Mouse (Mus musculus) liver, embryonic 14.5 days (tissue): Measurements from ENCODE around the gene Rnf2. TPM values are rescaled to one million over a fixed set of nuclear protein-coding genes. Genes with fewer than 3 reads are reported as not detected.

Experiments
- ATAC-seq: fragments of 200-750 bp; cut with Nextera tagmentation; 2 replicates; pipeline ENCODE4 v1.8.0; 2017; ENCODE audit warnings: moderate number of reproducible peaks, mild to moderate bottlenecking, moderate library complexity; ENCODE audit not compliant: insufficient read depth
- DNase-seq, 3 experiments: peaks; one replicate each; pipeline ENCODE4 v3.0.0-alpha.2; 2012 to 2013; ENCODE audit warnings: low read depth in 3 of 3, low spot score in 3 of 3
- H3K27ac ChIP-seq: fragments of 300-500 bp; sonication (generic); 2 replicates; pipeline ENCODE4 v1.5.1; 2014; ENCODE audit warnings: moderate library complexity, mild to moderate bottlenecking, control low read depth, inconsistent platforms
- H3K27me3 ChIP-seq: fragments of 300-500 bp; sonication (generic); 2 replicates; pipeline ENCODE4 v1.6.1; 2014; ENCODE audit warnings: mild to moderate bottlenecking, low read length, moderate library complexity; ENCODE audit not compliant: control insufficient read depth, insufficient read depth
- H3K36me3 ChIP-seq: fragments of 300-500 bp; sonication (generic); replicated peaks from 2 replicates; pipeline ENCODE4 v1.6.1; 2014; ENCODE audit warnings: low read depth; ENCODE audit not compliant: control insufficient read depth, insufficient read depth
- H3K4me1 ChIP-seq, 2 experiments: fragments of 200-500 bp in 1 of 2; fragments of 300-500 bp in 1 of 2; sonication (generic) in 1 of 2; replicated peaks; 2 replicates each; pipeline ENCODE4 v1.6.1; 2012 to 2014; ENCODE audit warnings: antibody characterized with exemption in 1 of 2, inconsistent platforms in 1 of 2, low read length in 1 of 2; ENCODE audit not compliant: control insufficient read depth in 2 of 2, insufficient read depth in 2 of 2
- H3K4me2 ChIP-seq: fragments of 300-500 bp; sonication (generic); 2 replicates; pipeline ENCODE4 v1.6.1; 2014; ENCODE audit warnings: low read depth, mild to moderate bottlenecking, control low read depth, moderate library complexity
- H3K4me3 ChIP-seq, 2 experiments: fragments of 200-500 bp in 1 of 2; fragments of 300-500 bp in 1 of 2; sonication (generic) in 1 of 2; 2 replicates each; pipeline ENCODE4 v1.5.1; 2012 to 2014; ENCODE audit warnings: low read depth in 2 of 2, low read length in 2 of 2, mild to moderate bottlenecking in 2 of 2, control low read depth in 1 of 2, inconsistent platforms in 1 of 2, moderate library complexity in 1 of 2; ENCODE audit not compliant: insufficient read depth in 1 of 2
- H3K9ac ChIP-seq: fragments of 300-500 bp; sonication (generic); replicated peaks from 2 replicates; pipeline ENCODE4 v1.6.1; 2014; ENCODE audit warnings: mild to moderate bottlenecking, control low read depth, moderate library complexity
- H3K9me3 ChIP-seq: fragments of 300-500 bp; sonication (generic); 2 replicates; pipeline ENCODE4 v1.6.1; 2016; ENCODE audit warnings: low read length, mixed read lengths; ENCODE audit not compliant: control insufficient read depth
- CTCF ChIP-seq: IDR thresholded peaks from 2 replicates; pipeline ENCODE4 v1.5.1; 2016; ENCODE audit warnings: antibody characterized with exemption, low read depth, control low read depth
- EP300 ChIP-seq: IDR thresholded peaks from 2 replicates; pipeline ENCODE4 v1.6.1; 2016; ENCODE audit warnings: antibody characterized with exemption, low read depth
- WGBS: fragments of 180-500 bp; shearing (Covaris S2); extraction: QIAGEN DNeasy Blood & Tissue Kit; methylation state at CpG from one replicate; pipeline ENCODE4 v1.1.7; 2014; ENCODE audit not compliant: insufficient replicate concordance; 5-methylcytosine and 5-hydroxymethylcytosine counted together
- polyA plus RNA-seq, 2 experiments: library from polyadenylated mRNA; depleted of rRNA in 1 of 2; stranded (reverse) in 1 of 2; unstranded in 1 of 2; fragments of >200 nt; fragmentation: Nextera tagmentation in 1 of 2; extraction: Ambion mirVana in 1 of 2; gene quantifications; 2 replicates each; pipeline versions ENCODE4 v1.2.1 to v1.2.3; 2012 to 2014

The Rnf2 gene
- polyA plus RNA-seq, 2 experiments: 16.0 to 18.6 TPM

DNA sequence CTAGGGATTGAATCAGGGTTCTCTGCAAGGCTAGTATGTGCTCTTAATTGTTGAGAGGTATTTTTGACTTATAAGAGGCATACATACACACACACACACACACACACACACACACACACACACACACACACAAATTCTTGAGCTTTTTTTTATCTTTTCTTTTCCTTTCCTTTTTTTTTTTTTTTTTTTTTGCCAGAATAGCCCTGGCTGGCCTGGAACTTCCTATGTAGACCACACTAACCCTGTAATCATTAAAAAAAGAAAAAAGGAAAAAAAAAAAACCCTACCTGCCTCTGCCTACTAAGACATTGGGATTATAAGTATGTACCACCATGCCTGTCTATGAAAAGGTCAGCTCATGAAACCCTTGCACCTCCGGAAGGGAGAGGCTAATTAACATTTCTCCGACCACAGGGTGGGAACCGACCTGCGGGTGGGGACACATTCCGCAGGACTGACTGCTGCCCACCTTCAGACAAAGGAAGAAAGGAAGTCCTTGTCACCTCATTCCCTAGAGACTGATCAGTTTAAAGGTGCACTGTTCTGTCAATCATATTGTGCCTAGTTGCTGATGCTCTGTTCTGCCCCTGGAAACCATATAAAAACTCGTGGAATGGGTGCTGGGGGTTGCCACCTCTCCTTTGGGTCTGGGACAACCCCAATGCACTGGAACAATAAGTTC is 43.2 kb upstream of the Rnf2 start:
- WGBS: 53% methylated on average over 6 of the region's 6 CpGs
- Histone ChIP-seq H3K27me3 (no peaks in the 10 kb centered on the region), H3K4me2 (no peak overlapping the region), H3K4me3 (no peak overlapping the region), H3K36me3 (no peaks in the 10 kb centered on the region), H3K27ac (no peak overlapping the region), H3K9me3 (no peaks in the 10 kb centered on the region), H3K9ac (no peak overlapping the region), H3K4me1 (no peaks in the 10 kb centered on the region)
- TF ChIP-seq EP300 (no peak), CTCF (no peak)
- ATAC-seq (no peak), DNase-seq (no peak)

GRCm38 (mm10) chr1:151526701-151527100 is 25.9 kb upstream of the Rnf2 start:
- 60% methylated on average over 3 of the region's 3 CpGs for WGBS
- H3K4me3 ChIP-seq: no peak overlapping the region
- DNase-seq (no peak), ATAC-seq (no peak)
- H3K9me3 ChIP-seq: no peaks in the 10 kb centered on the region
- no peak overlapping the region for H3K27ac ChIP-seq
- H3K9ac ChIP-seq: no peak overlapping the region
- no peaks in the 10 kb centered on the region for H3K4me1 ChIP-seq
- H3K36me3 ChIP-seq: no peaks in the 10 kb centered on the region
- H3K4me2 ChIP-seq: no peak overlapping the region
- H3K27me3 ChIP-seq: no peaks in the 10 kb centered on the region
- TF ChIP-seq CTCF: no peak

- H3K9me3 ChIP-seq: no peaks in the 10 kb centered on the region
- WGBS: 69% methylated on average over 12 of the region's 15 CpGs
- ATAC-seq: no peak
These were observed 17.0 kb upstream of the Rnf2 start for GRCm38 (mm10) chr1:151517571-151518250.

DNA sequence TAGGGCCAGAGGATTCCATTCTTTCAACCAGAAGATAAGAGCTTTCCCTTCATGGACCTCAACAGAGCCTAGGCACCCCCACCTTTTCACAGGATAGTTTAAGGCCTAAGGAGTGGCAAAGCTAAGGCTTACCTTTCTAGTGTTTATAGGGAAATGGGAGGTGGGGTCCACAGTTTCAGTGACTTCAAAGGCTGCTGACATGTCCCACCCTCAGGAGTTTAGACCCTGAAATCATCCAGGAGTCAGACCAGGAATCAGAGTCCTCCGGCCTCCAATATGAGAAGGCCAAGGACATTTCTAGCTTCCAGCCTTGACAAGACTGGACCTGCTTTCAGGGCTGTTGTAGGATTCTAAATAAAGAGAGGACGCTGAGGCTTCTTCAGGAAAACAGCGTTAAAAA is 16.1 kb upstream of the Rnf2 start:
- Histone ChIP-seq H3K4me2 (no peak overlapping the region), H3K9me3 (no peaks in the 10 kb centered on the region), H3K4me1 (no peaks in the 10 kb centered on the region), H3K36me3 (no peaks in the 10 kb centered on the region), H3K9ac (no peak overlapping the region), H3K4me3 (no peak overlapping the region), H3K27me3 (no peaks in the 10 kb centered on the region), H3K27ac (no peak overlapping the region)
- ATAC-seq (no peak), DNase-seq (no peak)
- TF ChIP-seq EP300: no peak
- TF ChIP-seq CTCF: no peak
- WGBS: 71% methylated on average over 3 of the region's 3 CpGs

More at GRCm38 (mm10) chr1:151517571-151518250, 17.0 kb upstream of the Rnf2 start:
- no peak for DNase-seq
- no peak overlapping the region for H3K27ac ChIP-seq
- no peak for TF ChIP-seq EP300
- no peak for TF ChIP-seq CTCF
- no peaks in the 10 kb centered on the region for H3K27me3 ChIP-seq
- H3K4me1 ChIP-seq: no peaks in the 10 kb centered on the region
- no peak overlapping the region for H3K9ac ChIP-seq
- no peak overlapping the region for H3K4me2 ChIP-seq
- no peaks in the 10 kb centered on the region for H3K36me3 ChIP-seq
- H3K4me3 ChIP-seq: no peak overlapping the region

- no peak for DNase-seq
- no peak for ATAC-seq
- no peaks in the 10 kb centered on the region for H3K9me3 ChIP-seq
- TF ChIP-seq CTCF: no peak
- TF ChIP-seq EP300: no peak
- H3K27ac ChIP-seq: no peak overlapping the region
- H3K4me2 ChIP-seq: no peak overlapping the region
- H3K27me3 ChIP-seq: no peaks in the 10 kb centered on the region
- no peaks in the 10 kb centered on the region for H3K36me3 ChIP-seq
- no peak overlapping the region for H3K4me3 ChIP-seq
- H3K9ac ChIP-seq: no peak overlapping the region
- 50% methylated on average over 1 of the region's 1 CpGs for WGBS
- no peaks in the 10 kb centered on the region for H3K4me1 ChIP-seq
These were observed 15.0 kb upstream of the Rnf2 start for GRCm38 (mm10) chr1:151515733-151516132.
